Mouse (Mus musculus) midbrain, embryonic 10.5 days (tissue): ENCODE data around the gene Unc45b. TPM values are rescaled to one million over a fixed set of nuclear protein-coding genes. Genes with fewer than 3 reads are reported as not detected.
"Not testable (repeated sequence)": the region's sequence is repeated elsewhere in the genome, so short reads cannot be mapped to it uniquely, and the experiment has no call there.

ENCODE experiments used
- DNase-seq: peaks from one replicate; pipeline ENCODE4 v3.0.0-alpha.2; 2017; ENCODE audit warnings: low spot score
- H3K27ac ChIP-seq: fragments of 300-500 bp; sonication (generic); replicated peaks from 2 replicates; pipeline ENCODE4 v1.5.1; 2016; ENCODE audit warnings: mild to moderate bottlenecking
- H3K27me3 ChIP-seq: fragments of 300-500 bp; sonication (generic); 2 replicates; pipeline ENCODE4 v1.6.1; 2016; ENCODE audit warnings: low read depth, mild to moderate bottlenecking; ENCODE audit not compliant: poor library complexity, severe bottlenecking
- H3K36me3 ChIP-seq: fragments of 300-500 bp; sonication (generic); 2 replicates; pipeline ENCODE4 v1.6.1; 2016; ENCODE audit warnings: mild to moderate bottlenecking, moderate library complexity
- H3K4me1 ChIP-seq: fragments of 300-500 bp; sonication (generic); 2 replicates; pipeline ENCODE4 v1.6.1; 2016
- H3K4me3 ChIP-seq: fragments of 300-500 bp; sonication (generic); 2 replicates; pipeline ENCODE4 v1.5.1; 2016; ENCODE audit warnings: mild to moderate bottlenecking, moderate library complexity
- H3K9me3 ChIP-seq: fragments of 300-500 bp; sonication (generic); replicated peaks from 2 replicates; pipeline ENCODE4 v1.6.1; 2016; ENCODE audit warnings: mild to moderate bottlenecking
- WGBS: fragments of 180-500 bp; shearing (Covaris S2); methylation state at CpG from one replicate; pipeline ENCODE4 v1.1.7; 2016; 5-methylcytosine and 5-hydroxymethylcytosine counted together
- polyA plus RNA-seq: library from polyadenylated mRNA; unstranded; fragments of >200 nt; fragmentation: Nextera tagmentation; extraction: Ambion mirVana; gene quantifications from 2 replicates; pipeline ENCODE4 v1.2.1, GENCODE M21; 2016

Unc45b gene
- polyA plus RNA-seq, 1 experiment from 2014 or later = 0.26 TPM

- not testable (repeated sequence) for DNase-seq, H3K27ac ChIP-seq, H3K9me3 ChIP-seq, H3K36me3 ChIP-seq
- Histone ChIP-seq H3K4me1 (peaks cover 21% of the 10 kb centered on the region), H3K27me3 (peaks cover 92% of the 10 kb centered on the region), H3K4me3 (peak overlapping the region; percentile 61)
- WGBS = under 1% methylated on average over 58 of the region's 63 CpGs
These were observed 20.8 kb downstream of the Unc45b start for GRCm38 (mm10) chr11:82931161-82931560.

GRCm38 (mm10) chr11:82931671-82932450, 21.5 kb downstream of the Unc45b start:
- peak overlapping the region; percentile 61 for H3K4me3 ChIP-seq
- peaks cover 21% of the 10 kb centered on the region for H3K4me1 ChIP-seq
- H3K9me3 ChIP-seq, H3K27ac ChIP-seq, H3K36me3 ChIP-seq: not testable (repeated sequence)
- peak; percentile 17 for DNase-seq
- WGBS = 1% methylated on average over 119 of the region's 119 CpGs
- H3K27me3 ChIP-seq = peaks cover 92% of the 10 kb centered on the region

- Histone ChIP-seq H3K27me3 (peaks cover 94% of the 10 kb centered on the region), H3K4me3 (peak overlapping the region; percentile 61), H3K4me1 (peaks cover 21% of the 10 kb centered on the region), H3K36me3 (no peaks in the 10 kb centered on the region), H3K9me3 (no peaks in the 10 kb centered on the region), H3K27ac (no peak overlapping the region)
- DNase-seq = no peak
- 2% methylated on average over 29 of the region's 29 CpGs for WGBS
These were observed 22.8 kb downstream of the Unc45b start for GRCm38 (mm10) chr11:82933186-82933585.

GRCm38 (mm10) chr11:82943336-82943735, 33.0 kb downstream of the Unc45b start:
- no peaks in the 10 kb centered on the region for H3K36me3 ChIP-seq
- no peak overlapping the region for H3K27ac ChIP-seq
- DNase-seq = no peak
- no peak overlapping the region for H3K4me3 ChIP-seq
- WGBS = 76% methylated on average over 6 of the region's 6 CpGs
- peaks cover under 1% of the 10 kb centered on the region; the same call in 1 of the 2 replicates for H3K27me3 ChIP-seq
- no peaks in the 10 kb centered on the region for H3K9me3 ChIP-seq
- H3K4me1 ChIP-seq = no peaks in the 10 kb centered on the region

- no peaks in the 10 kb centered on the region for H3K36me3 ChIP-seq
- no peaks in the 10 kb centered on the region for H3K9me3 ChIP-seq
- no peak overlapping the region for H3K4me3 ChIP-seq
- 73% methylated on average over 2 of the region's 2 CpGs for WGBS
- H3K27me3 ChIP-seq = peaks cover 22% of the 10 kb centered on the region
- H3K4me1 ChIP-seq = no peaks in the 10 kb centered on the region
- DNase-seq = no peak
- no peak overlapping the region for H3K27ac ChIP-seq
These were observed 35.3 kb downstream of the Unc45b start for GRCm38 (mm10) chr11:82945636-82946035.

GRCm38 (mm10) chr11:82947457-82947856, 37.1 kb downstream of the Unc45b start:
- H3K27ac ChIP-seq = no peak overlapping the region
- no peaks in the 10 kb centered on the region for H3K36me3 ChIP-seq
- H3K9me3 ChIP-seq = no peaks in the 10 kb centered on the region
- no peak for DNase-seq
- H3K27me3 ChIP-seq = peaks cover 40% of the 10 kb centered on the region
- 46% methylated on average over 4 of the region's 4 CpGs for WGBS
- H3K4me1 ChIP-seq = peaks cover 11% of the 10 kb centered on the region
- H3K4me3 ChIP-seq = no peak overlapping the region

DNA sequence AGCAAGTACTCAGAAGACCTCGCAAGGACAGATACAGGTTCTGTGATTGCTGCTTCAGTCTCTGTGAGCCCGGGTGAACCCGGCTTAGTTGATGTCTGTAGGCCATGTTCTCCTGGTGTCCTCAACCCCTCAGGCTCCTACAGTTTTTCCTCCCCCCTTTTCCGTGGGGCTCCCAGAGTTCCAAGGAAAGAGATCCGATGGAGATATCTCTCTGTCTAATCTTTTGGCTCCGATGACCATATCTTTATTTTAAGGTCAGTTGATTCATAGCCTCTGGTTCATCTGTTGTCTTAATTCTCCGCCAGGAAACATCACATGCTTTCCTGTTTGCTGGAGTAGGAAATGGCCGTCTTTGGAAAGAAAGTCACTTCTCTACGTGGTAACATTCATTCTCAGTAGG, 38.7 kb downstream of the Unc45b start:
- Histone ChIP-seq H3K27me3 (peaks cover 56% of the 10 kb centered on the region), H3K4me1 (peaks cover 11% of the 10 kb centered on the region), H3K27ac (no peak overlapping the region), H3K4me3 (no peak overlapping the region), H3K9me3 (no peaks in the 10 kb centered on the region), H3K36me3 (no peaks in the 10 kb centered on the region)
- no peak for DNase-seq
- WGBS = 85% methylated on average over 9 of the region's 9 CpGs

GRCm38 (mm10) chr11:82950736-82951481, 40.6 kb downstream of the Unc45b start, which contains the start of gene Slfn5:
Gene Slfn5, plus strand, starts transcription at chr11:82951349.
- H3K9me3 ChIP-seq = no peaks in the 10 kb centered on the region
- peaks cover 56% of the 10 kb centered on the region for H3K27me3 ChIP-seq
- WGBS = 11% methylated on average over 10 of the region's 10 CpGs
- no peak within 1 kb of the TSS for H3K27ac ChIP-seq
- H3K36me3 ChIP-seq = no peaks in the 10 kb centered on the region
- H3K4me3 ChIP-seq = peak within 1 kb of the TSS; percentile 35
- peaks cover 11% of the 10 kb centered on the region for H3K4me1 ChIP-seq
- no peak for DNase-seq

- Histone ChIP-seq H3K27ac (no peak overlapping the region), H3K36me3 (no peaks in the 10 kb centered on the region), H3K4me3 (peak overlapping the region; percentile 35), H3K27me3 (peaks cover 56% of the 10 kb centered on the region), H3K9me3 (no peaks in the 10 kb centered on the region), H3K4me1 (peaks cover 11% of the 10 kb centered on the region)
- WGBS = 7% methylated on average over 28 of the region's 28 CpGs
- DNase-seq = peak; percentile 27
These were observed 41.7 kb downstream of the Unc45b start for GRCm38 (mm10) chr11:82951865-82952611.

DNA sequence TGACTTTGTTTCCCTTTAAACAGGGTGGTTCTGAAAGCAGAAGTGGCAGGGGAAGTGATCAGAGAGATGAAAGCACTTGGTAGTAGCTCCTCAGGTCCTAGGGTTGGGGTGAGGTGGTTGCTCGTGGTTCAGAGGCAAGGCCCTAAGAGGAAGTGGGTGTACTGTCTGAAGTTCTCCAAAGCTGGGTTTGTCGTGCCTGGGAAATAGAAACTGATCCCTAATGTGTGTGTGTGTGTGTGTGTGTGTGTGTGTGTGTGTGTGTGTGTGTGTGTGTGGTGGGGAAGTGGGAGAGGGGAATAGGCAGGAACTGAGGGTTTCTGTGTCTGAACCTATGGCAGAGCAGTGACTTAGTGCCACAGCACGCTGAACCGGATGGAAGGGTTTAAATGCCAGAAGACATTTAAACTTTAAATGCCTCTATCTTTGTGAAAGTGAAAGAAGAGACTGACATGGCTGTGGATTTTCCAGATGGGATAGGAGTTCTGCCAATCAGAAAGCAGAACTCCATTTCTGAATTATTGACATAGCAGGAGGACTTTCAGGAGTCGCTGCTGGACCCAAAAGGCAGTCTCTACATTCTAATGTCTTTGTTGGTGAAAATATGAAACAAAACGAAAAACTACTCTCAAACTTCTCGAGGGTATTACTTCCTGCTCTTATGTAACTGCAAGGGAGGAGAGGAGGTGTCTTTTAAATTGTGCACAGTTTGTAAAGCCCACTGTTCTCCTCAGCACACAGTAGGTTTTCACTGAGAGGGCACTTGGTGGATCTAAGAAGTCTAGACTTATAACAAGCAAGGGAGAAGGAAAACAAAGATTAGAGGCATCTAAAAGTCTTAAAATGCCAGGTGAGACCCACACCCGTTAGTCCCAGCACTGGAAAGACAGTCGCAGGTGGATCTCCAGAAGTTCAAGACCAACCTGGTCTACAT, 42.5 kb downstream of the Unc45b start:
- H3K27ac ChIP-seq = no peak overlapping the region
- WGBS = 73% methylated on average over 9 of the region's 9 CpGs

GRCm38 (mm10) chr11:82954631-82955030, 44.3 kb downstream of the Unc45b start:
- 84% methylated on average over 6 of the region's 6 CpGs for WGBS

More for the DNA sequence above, 42.5 kb downstream of the Unc45b start:
- Histone ChIP-seq H3K27me3 (peaks cover 56% of the 10 kb centered on the region), H3K4me1 (peaks cover 11% of the 10 kb centered on the region), H3K4me3 (no peak overlapping the region), H3K36me3 (no peaks in the 10 kb centered on the region), H3K9me3 (no peaks in the 10 kb centered on the region)
- no peak for DNase-seq

GRCm38 (mm10) chr11:82956925-82957324, 46.6 kb downstream of the Unc45b start:
- Histone ChIP-seq H3K36me3 (no peaks in the 10 kb centered on the region), H3K4me3 (no peak overlapping the region), H3K27ac (no peak overlapping the region), H3K4me1 (peaks cover 4% of the 10 kb centered on the region; the same call in 1 of the 2 replicates), H3K9me3 (no peaks in the 10 kb centered on the region), H3K27me3 (peaks cover 21% of the 10 kb centered on the region)
- WGBS = 88% methylated on average over 10 of the region's 10 CpGs
- DNase-seq = no peak

More at GRCm38 (mm10) chr11:82954631-82955030, 44.3 kb downstream of the Unc45b start:
- Histone ChIP-seq H3K4me1 (peaks cover 11% of the 10 kb centered on the region), H3K36me3 (no peaks in the 10 kb centered on the region), H3K27ac (no peak overlapping the region), H3K9me3 (no peaks in the 10 kb centered on the region), H3K27me3 (peaks cover 44% of the 10 kb centered on the region), H3K4me3 (no peak overlapping the region)
- no peak for DNase-seq
